Mouse (Mus musculus) MEL (cell line): Measurements from ENCODE around the gene Osm.
A peak's percentile ranks its signal among the peaks of the same experiment; 100 is the strongest.

Experiments
- CHD2 ChIP-seq: IDR thresholded peaks from 2 replicates; pipeline ENCODE4 v1.6.1; 2011; ENCODE audit warnings: low read length, improper control_type of control experiment
- CTCF ChIP-seq, 3 experiments: IDR thresholded peaks in 2 of 3; conservative IDR thresholded peaks in 1 of 3; 2 replicates each; pipeline ENCODE4 v1.5.1; 2011 to 2012; ENCODE audit warnings: low read length in 3 of 3, low read depth in 2 of 3, mild to moderate bottlenecking in 2 of 3, improper control_type of control experiment in 1 of 3, inconsistent platforms in 1 of 3, mixed read lengths in 1 of 3, moderate library complexity in 1 of 3; ENCODE audit not compliant: control insufficient read depth in 1 of 3, insufficient read depth in 1 of 3, poor library complexity in 1 of 3, severe bottlenecking in 1 of 3
- ELF1 ChIP-seq: IDR thresholded peaks from 2 replicates; pipeline ENCODE4 v1.6.1; 2014; ENCODE audit warnings: low read depth, mild to moderate bottlenecking, inconsistent platforms, low read length, improper control_type of control experiment, moderate library complexity
- EP300 ChIP-seq, 2 experiments: IDR thresholded peaks; 2 replicates each; pipeline ENCODE4 v1.6.1; 2011; ENCODE audit warnings: improper control_type of control experiment in 2 of 2, low read length in 2 of 2, low read depth in 1 of 2, mild to moderate bottlenecking in 1 of 2
- MAZ ChIP-seq: IDR thresholded peaks from 2 replicates; pipeline ENCODE4 v1.6.1; 2012; ENCODE audit warnings: low read depth, mild to moderate bottlenecking, inconsistent platforms, low read length, improper control_type of control experiment
- POLR2A ChIP-seq, 2 experiments: IDR thresholded peaks; 2 replicates each; pipeline ENCODE4 v1.6.1; 2011 to 2012; ENCODE audit warnings: low read length in 2 of 2, mild to moderate bottlenecking in 2 of 2, control low read depth in 1 of 2, improper control_type of control experiment in 1 of 2, low read depth in 1 of 2, moderate library complexity in 1 of 2; ENCODE audit not compliant: control insufficient read depth in 1 of 2, insufficient read depth in 1 of 2, poor library complexity in 1 of 2
- RAD21 ChIP-seq: IDR thresholded peaks from 2 replicates; pipeline ENCODE4 v1.6.1; 2011; ENCODE audit warnings: mild to moderate bottlenecking, low read depth, low read length, improper control_type of control experiment
- SMC3 ChIP-seq: IDR thresholded peaks from 2 replicates; pipeline ENCODE4 v1.6.1; 2011; ENCODE audit warnings: low read depth, low read length, improper control_type of control experiment

DNA sequence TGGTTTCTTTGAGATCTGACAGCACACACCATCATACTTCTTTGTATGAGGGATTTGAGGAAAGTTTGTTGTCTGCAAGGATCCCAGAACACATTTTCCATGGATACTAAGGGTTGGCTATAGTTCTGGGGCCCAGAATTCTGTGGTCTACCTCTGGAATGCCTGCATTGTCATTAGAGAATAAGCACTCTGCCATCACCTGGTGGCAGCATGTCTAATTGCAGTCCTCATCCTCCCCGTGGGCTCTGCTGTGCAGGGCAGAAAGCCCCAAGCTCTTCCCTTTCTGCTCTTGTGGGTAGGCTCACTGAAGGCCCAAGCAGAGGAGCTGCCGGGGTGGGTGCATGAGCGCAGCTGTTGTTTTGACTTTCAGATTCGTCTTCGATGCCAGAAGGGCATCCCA is 26.7 kb upstream of the Osm start:
- peak; percentile 47 for TF ChIP-seq RAD21
- peak; percentile 11 to 55 (median 50); a peak in 4 of 6 replicates for TF ChIP-seq CTCF (IDR thresholded peaks at IDR 0.05 in 2 of 3, conservative IDR thresholded peaks at IDR 0.05 in 1 of 3; ENCODE audit: control insufficient read depth in 1 of 3, insufficient read depth in 1 of 3, low read depth in 2 of 3, low read length in 3 of 3, poor library complexity in 1 of 3, severe bottlenecking in 1 of 3)
- TF ChIP-seq POLR2A (IDR thresholded peaks at IDR 0.05; ENCODE audit: control insufficient read depth in 1 of 2, insufficient read depth in 1 of 2, low read depth in 1 of 2, low read length in 2 of 2, poor library complexity in 1 of 2), result no peak
- TF ChIP-seq ELF1, result no peak
- peak; percentile 53 for TF ChIP-seq SMC3
- TF ChIP-seq MAZ, result no peak
- no peak for TF ChIP-seq EP300 (IDR thresholded peaks at IDR 0.05; ENCODE audit: low read depth in 1 of 2, low read length in 2 of 2)
- no peak for TF ChIP-seq CHD2
